Mouse (Mus musculus): Measurements from ENCODE around the gene Ppp1r12a. TPM values are rescaled to one million over a fixed set of nuclear protein-coding genes. Genes with fewer than 3 reads are reported as not detected.

Gene Ppp1r12a
- total RNA-seq (2021), result 10 to 100 TPM; 58.3 to 59.4 TPM
- 19.4 and 35.2 TPM in 2 replicates for polyA plus RNA-seq (2012; rRNA removed)
- long read RNA-seq, partial matches to known transcripts, result 1 of 3 reads
- long read RNA-seq, other reads (novel, unspliced or antisense), result 2 of 3 reads

DNA sequence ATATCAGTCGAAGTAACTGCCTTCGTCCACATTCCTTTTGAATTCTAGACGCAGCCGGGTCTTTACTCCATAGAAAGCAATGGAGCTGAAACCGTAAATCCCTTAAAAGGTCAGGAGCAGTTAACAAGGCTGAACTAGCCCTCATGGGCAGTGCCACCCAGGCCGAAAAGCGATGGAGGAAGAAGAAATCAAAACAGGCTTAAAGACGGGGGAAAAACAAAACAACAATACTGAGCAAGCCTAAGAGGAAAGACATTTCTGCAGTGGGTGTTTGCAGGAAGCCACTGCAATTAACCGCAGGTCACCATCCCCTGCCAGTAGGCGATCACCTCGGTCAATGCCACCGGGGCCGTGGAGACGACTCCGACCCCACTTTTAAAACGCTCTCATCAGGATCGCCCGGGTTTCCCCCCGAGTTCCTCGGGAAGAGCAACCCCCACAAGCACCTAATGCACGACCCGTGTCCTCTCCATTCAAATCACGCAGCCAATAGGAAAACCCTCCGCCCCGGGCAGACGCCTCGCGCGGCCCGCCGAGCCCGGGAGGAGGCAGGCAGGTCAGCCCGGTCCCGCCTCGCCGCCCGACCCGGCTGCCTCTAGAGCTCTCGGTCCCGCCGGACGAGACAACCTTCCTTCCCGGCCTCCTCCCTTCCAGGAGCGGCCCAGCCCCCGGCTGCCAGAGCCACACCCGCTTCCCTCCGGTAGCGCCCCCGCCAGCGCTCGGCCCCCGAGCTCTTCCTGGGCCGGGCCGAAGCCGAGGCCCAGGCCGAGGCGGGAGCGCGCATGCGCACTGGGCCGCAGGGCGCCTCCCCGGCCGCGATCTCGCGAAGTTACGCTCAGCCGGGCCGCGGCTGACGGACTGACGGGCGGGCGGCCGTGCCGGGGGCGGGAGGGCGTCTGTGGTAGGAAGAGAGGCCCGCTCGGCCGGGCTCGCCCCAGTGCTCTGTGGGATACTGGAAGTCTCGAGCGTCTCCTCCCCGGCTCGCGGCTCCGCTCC lies at the start of gene Ppp1r12a:
Gene Ppp1r12a (plus strand): TSS at position 933 of the 996 bp plus-strand sequence.
- peak within 1 kb of the TSS; percentile 94 for H3K27ac ChIP-seq
- intact Hi-C loops (cut with DNase I), result loop anchor here (2.0 to 10.0 kb wide), 3 partner anchors 74 to 283 kb away; no protein-coding TSS in a partner anchor
- H3K36me3 ChIP-seq (ENCODE audit: control insufficient read depth, insufficient read depth, low read length), result peaks cover 15% of the 10 kb centered on the region
- peak within 1 kb of the TSS; percentile 99 for H3K9ac ChIP-seq (ENCODE audit: low read depth, low read length)
- peaks cover 5% of the 10 kb centered on the region; the same call in 1 of the 2 replicates for H3K4me1 ChIP-seq (ENCODE audit: control insufficient read depth, insufficient read depth, low read length)
- peak; percentile 74 for TF ChIP-seq POLR2A (IDR thresholded peaks at IDR 0.05; ENCODE audit: insufficient read depth, low read depth, low read length)
- peak; percentile 62; the same call in 1 of the 2 replicates for TF ChIP-seq EP300 (IDR thresholded peaks at IDR 0.05; ENCODE audit: insufficient read depth, low read depth, low read length)
- no peak for TF ChIP-seq CTCF (IDR thresholded peaks at IDR 0.05)
- DNase-seq, result peak; percentile 98 to 99
- peaks cover 2% of the 10 kb centered on the region; the same call in 1 of the 2 replicates for H3K79me2 ChIP-seq (replicated peaks; ENCODE audit: control insufficient read depth, insufficient read depth, low read length)
- WGBS, result under 1% methylated on average over 80 of the region's 89 CpGs
- peak within 1 kb of the TSS; percentile 97 for H3K4me3 ChIP-seq
- no peaks in the 10 kb centered on the region for H3K27me3 ChIP-seq (ENCODE audit: control insufficient read depth, insufficient read depth, low read length)

DNA sequence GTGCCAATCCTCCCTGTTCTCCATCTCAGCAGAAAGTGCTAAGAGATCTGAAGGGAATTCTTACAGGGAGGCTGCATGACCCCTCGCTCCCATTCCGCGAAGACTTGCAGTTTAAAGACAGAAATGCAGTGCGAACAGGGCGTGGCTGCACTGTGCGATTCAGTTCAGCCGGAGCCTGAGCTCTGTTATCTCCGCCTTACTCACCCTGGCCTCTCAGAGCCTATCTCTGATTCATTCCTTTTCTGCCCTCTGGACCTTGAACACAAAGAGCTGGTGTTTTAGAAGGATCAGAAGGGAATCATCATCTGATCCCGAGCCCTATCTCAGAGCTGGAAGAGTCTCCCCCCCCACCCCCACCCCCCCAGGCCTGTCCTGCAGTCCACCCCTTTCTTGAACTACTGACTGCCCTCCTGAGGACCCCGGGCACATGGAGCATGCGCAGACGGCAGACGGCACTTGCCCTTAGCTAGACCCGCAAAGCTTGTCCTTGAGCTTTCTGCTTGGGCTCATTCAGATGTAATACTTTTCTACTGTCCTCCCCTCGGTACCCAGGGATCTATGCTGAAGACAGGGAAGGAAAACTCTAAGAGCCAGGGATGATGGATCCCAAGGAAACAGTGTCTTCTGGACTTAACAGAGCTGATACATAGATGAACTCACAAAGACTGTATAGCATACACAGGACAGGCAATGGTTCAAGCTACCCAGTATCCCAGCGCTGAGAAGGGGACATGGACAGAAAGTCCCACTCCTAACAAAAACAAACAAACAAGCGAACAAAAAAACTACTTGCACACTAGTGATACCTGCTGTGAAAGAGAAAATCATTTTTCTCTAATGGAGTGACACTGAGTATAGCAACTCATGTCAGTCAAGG lies 48.4 kb upstream of the Ppp1r12a start:
- H3K27me3 ChIP-seq (ENCODE audit: control insufficient read depth, insufficient read depth, low read length), result no peaks in the 10 kb centered on the region
- no peak for TF ChIP-seq CTCF (IDR thresholded peaks at IDR 0.05)
- no peak for TF ChIP-seq EP300 (IDR thresholded peaks at IDR 0.05; ENCODE audit: insufficient read depth, low read depth, low read length)
- no peak for TF ChIP-seq POLR2A (IDR thresholded peaks at IDR 0.05; ENCODE audit: insufficient read depth, low read depth, low read length)
- WGBS, result 28% methylated on average over 17 of the region's 17 CpGs
- peak overlapping the region; percentile 13; the same call in 1 of the 2 replicates for H3K4me3 ChIP-seq
- H3K4me1 ChIP-seq (ENCODE audit: control insufficient read depth, insufficient read depth, low read length), result no peaks in the 10 kb centered on the region
- no peaks in the 10 kb centered on the region for H3K36me3 ChIP-seq (ENCODE audit: control insufficient read depth, insufficient read depth, low read length)
- H3K27ac ChIP-seq, result no peak overlapping the region
- no peaks in the 10 kb centered on the region for H3K79me2 ChIP-seq (replicated peaks; ENCODE audit: control insufficient read depth, insufficient read depth, low read length)
- H3K9ac ChIP-seq (ENCODE audit: low read depth, low read length), result peak overlapping the region; percentile 2; the same call in 1 of the 2 replicates
- intact Hi-C loops (cut with DNase I), result no loop called here
- DNase-seq, result peak; percentile 23 to 27

DNA sequence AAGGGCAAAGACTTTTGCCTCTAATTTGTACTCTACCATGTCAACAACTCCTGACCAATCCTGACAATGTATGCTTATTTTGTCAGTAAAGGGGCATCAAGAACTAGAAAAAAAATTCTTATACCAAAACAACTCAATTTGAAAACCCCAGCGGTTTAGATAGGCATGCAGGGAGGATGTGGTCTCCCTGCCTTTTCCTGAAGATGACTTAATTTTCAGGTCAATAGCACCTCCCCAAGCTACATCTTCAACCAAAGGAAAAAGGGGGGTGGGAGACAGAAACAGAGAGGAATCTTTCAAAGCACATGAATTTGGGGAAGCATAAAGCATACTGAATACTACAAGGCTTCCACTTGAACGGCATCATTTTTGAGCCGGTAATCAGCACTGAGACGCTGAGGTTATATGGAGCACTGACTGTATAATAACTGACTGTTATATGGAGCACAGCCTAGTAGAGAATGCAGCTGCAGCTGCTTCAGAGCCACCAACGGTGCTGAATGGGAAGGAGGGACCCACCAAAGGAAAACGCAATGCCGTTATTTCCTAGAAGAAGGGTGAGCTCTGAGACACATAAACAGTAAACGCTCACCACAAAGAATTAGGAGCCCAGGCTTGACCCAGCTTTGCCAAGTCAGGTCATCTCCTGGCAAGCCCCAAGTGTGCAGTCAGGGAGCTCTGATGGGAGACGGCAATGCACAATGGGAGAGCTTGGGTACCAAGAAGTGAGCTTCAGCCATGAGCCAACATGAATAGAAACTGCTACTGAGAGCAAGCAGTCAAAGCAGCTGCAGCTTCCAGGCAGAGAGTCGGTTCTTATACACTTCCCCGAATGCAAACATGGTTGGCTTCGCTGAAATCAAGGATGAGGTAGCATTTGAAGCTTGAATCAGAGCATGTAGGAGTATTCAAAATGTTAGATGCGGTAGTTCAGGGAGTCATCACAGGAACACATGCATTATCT lies 43.5 kb upstream of the Ppp1r12a start:
- no peak for DNase-seq
- WGBS, result 77% methylated on average over 13 of the region's 13 CpGs
- no peaks in the 10 kb centered on the region for H3K79me2 ChIP-seq (replicated peaks; ENCODE audit: control insufficient read depth, insufficient read depth, low read length)
- H3K4me3 ChIP-seq, result no peak overlapping the region
- H3K27me3 ChIP-seq (ENCODE audit: control insufficient read depth, insufficient read depth, low read length), result no peaks in the 10 kb centered on the region
- intact Hi-C loops (cut with DNase I), result no loop called here
- H3K4me1 ChIP-seq (ENCODE audit: control insufficient read depth, insufficient read depth, low read length), result no peaks in the 10 kb centered on the region
- H3K9ac ChIP-seq (ENCODE audit: low read depth, low read length), result no peak overlapping the region
- TF ChIP-seq CTCF (IDR thresholded peaks at IDR 0.05), result no peak
- TF ChIP-seq EP300 (IDR thresholded peaks at IDR 0.05; ENCODE audit: insufficient read depth, low read depth, low read length), result no peak
- TF ChIP-seq POLR2A (IDR thresholded peaks at IDR 0.05; ENCODE audit: insufficient read depth, low read depth, low read length), result no peak
- no peak overlapping the region for H3K27ac ChIP-seq
- no peaks in the 10 kb centered on the region for H3K36me3 ChIP-seq (ENCODE audit: control insufficient read depth, insufficient read depth, low read length)

DNA sequence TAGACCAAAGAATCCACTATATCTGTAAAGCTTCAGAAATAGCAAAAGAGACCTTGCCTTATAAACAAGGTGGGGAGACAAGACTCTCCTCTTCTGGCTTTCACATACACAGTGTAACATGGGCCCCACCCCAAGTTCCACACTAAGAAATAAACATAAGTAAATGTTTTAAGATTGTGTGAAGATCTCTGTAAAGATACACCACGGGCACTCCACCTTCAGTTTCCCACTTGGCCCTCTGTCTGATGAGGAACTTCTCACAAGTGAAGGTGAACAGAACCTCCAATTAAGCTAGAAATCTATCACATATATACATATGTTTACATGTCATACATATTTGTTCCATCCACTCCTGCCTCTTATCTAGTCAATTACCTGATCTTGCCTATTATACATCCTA lies 42.6 kb upstream of the Ppp1r12a start:
- Histone ChIP-seq H3K27ac (no peak overlapping the region), H3K9ac (ENCODE audit: low read depth, low read length) (no peak overlapping the region), H3K4me1 (ENCODE audit: control insufficient read depth, insufficient read depth, low read length) (no peaks in the 10 kb centered on the region), H3K79me2 (replicated peaks; ENCODE audit: control insufficient read depth, insufficient read depth, low read length) (no peaks in the 10 kb centered on the region), H3K27me3 (ENCODE audit: control insufficient read depth, insufficient read depth, low read length) (no peaks in the 10 kb centered on the region), H3K36me3 (ENCODE audit: control insufficient read depth, insufficient read depth, low read length) (no peaks in the 10 kb centered on the region), H3K4me3 (no peak overlapping the region)
- no peak for DNase-seq
- WGBS, result 79% methylated on average over 1 of the region's 1 CpGs
- TF ChIP-seq CTCF (IDR thresholded peaks at IDR 0.05) (no peak), POLR2A (IDR thresholded peaks at IDR 0.05; ENCODE audit: insufficient read depth, low read depth, low read length) (no peak), EP300 (IDR thresholded peaks at IDR 0.05; ENCODE audit: insufficient read depth, low read depth, low read length) (no peak)
- intact Hi-C loops (cut with DNase I), result no loop called here
